Mouse (Mus musculus): Measurements from ENCODE around the gene Cd28. TPM values are rescaled to one million over a fixed set of nuclear protein-coding genes. Genes with fewer than 3 reads are reported as not detected.

Cd28 gene
- polyA plus RNA-seq, 1 experiment from 2014 or later: 0.33 TPM

- WGBS: 88% methylated on average over 2 of the region's 2 CpGs
- Histone ChIP-seq H3K27ac (ENCODE audit: low read length) (no peak overlapping the region), H3K36me3 (ENCODE audit: control insufficient read depth, insufficient read depth, low read length) (no peaks in the 10 kb centered on the region), H3K4me2 (ENCODE audit: low read depth, low read length) (no peak overlapping the region), H3K27me3 (replicated peaks; ENCODE audit: control insufficient read depth, insufficient read depth, low read length) (no peaks in the 10 kb centered on the region), H3K9ac (ENCODE audit: low read depth, low read length) (no peak overlapping the region), H3K4me3 (ENCODE audit: low read length) (no peak overlapping the region), H3K9me3 (ENCODE audit: control insufficient read depth, low read length) (no peaks in the 10 kb centered on the region), H3K4me1 (ENCODE audit: control insufficient read depth, insufficient read depth, low read length) (no peaks in the 10 kb centered on the region)
- no peak for ATAC-seq
Observed at GRCm38 (mm10) chr1:60757631-60758030, 41.0 kb downstream of the Cd28 start.

GRCm38 (mm10) chr1:60758226-60758625 is 41.6 kb downstream of the Cd28 start:
- WGBS: 75% methylated on average over 1 of the region's 1 CpGs

GRCm38 (mm10) chr1:60759563-60760335 is 43.1 kb downstream of the Cd28 start:
- no peaks in the 10 kb centered on the region for H3K4me1 ChIP-seq (ENCODE audit: control insufficient read depth, insufficient read depth, low read length)
- no peak overlapping the region for H3K27ac ChIP-seq (ENCODE audit: low read length)
- H3K36me3 ChIP-seq (ENCODE audit: control insufficient read depth, insufficient read depth, low read length): no peaks in the 10 kb centered on the region
- H3K9me3 ChIP-seq (ENCODE audit: control insufficient read depth, low read length): no peaks in the 10 kb centered on the region
- no peak overlapping the region for H3K9ac ChIP-seq (ENCODE audit: low read depth, low read length)
- whole genome bisulfite sequencing: 67% methylated on average over 7 of the region's 7 CpGs
- ATAC-seq: no peak
- H3K4me3 ChIP-seq (ENCODE audit: low read length): no peak overlapping the region
- H3K27me3 ChIP-seq (replicated peaks; ENCODE audit: control insufficient read depth, insufficient read depth, low read length): no peaks in the 10 kb centered on the region
- H3K4me2 ChIP-seq (ENCODE audit: low read depth, low read length): no peak overlapping the region

More at GRCm38 (mm10) chr1:60758226-60758625, 41.6 kb downstream of the Cd28 start:
- H3K9me3 ChIP-seq (ENCODE audit: control insufficient read depth, low read length): no peaks in the 10 kb centered on the region
- H3K4me2 ChIP-seq (ENCODE audit: low read depth, low read length): no peak overlapping the region
- H3K4me3 ChIP-seq (ENCODE audit: low read length): no peak overlapping the region
- no peak overlapping the region for H3K9ac ChIP-seq (ENCODE audit: low read depth, low read length)
- H3K27ac ChIP-seq (ENCODE audit: low read length): no peak overlapping the region
- H3K27me3 ChIP-seq (replicated peaks; ENCODE audit: control insufficient read depth, insufficient read depth, low read length): no peaks in the 10 kb centered on the region
- no peaks in the 10 kb centered on the region for H3K4me1 ChIP-seq (ENCODE audit: control insufficient read depth, insufficient read depth, low read length)
- ATAC-seq: no peak
- no peaks in the 10 kb centered on the region for H3K36me3 ChIP-seq (ENCODE audit: control insufficient read depth, insufficient read depth, low read length)

GRCm38 (mm10) chr1:60760475-60760874 is 43.9 kb downstream of the Cd28 start:
- Histone ChIP-seq H3K27ac (ENCODE audit: low read length) (no peak overlapping the region), H3K4me1 (ENCODE audit: control insufficient read depth, insufficient read depth, low read length) (no peaks in the 10 kb centered on the region), H3K36me3 (ENCODE audit: control insufficient read depth, insufficient read depth, low read length) (no peaks in the 10 kb centered on the region), H3K9me3 (ENCODE audit: control insufficient read depth, low read length) (no peaks in the 10 kb centered on the region), H3K4me2 (ENCODE audit: low read depth, low read length) (no peak overlapping the region), H3K4me3 (ENCODE audit: low read length) (no peak overlapping the region), H3K9ac (ENCODE audit: low read depth, low read length) (no peak overlapping the region), H3K27me3 (replicated peaks; ENCODE audit: control insufficient read depth, insufficient read depth, low read length) (no peaks in the 10 kb centered on the region)
- WGBS: 77% methylated on average over 3 of the region's 3 CpGs
- ATAC-seq: no peak

- Histone ChIP-seq H3K27me3 (replicated peaks; ENCODE audit: control insufficient read depth, insufficient read depth, low read length) (no peaks in the 10 kb centered on the region), H3K9ac (ENCODE audit: low read depth, low read length) (no peak overlapping the region), H3K9me3 (ENCODE audit: control insufficient read depth, low read length) (no peaks in the 10 kb centered on the region), H3K36me3 (ENCODE audit: control insufficient read depth, insufficient read depth, low read length) (no peaks in the 10 kb centered on the region), H3K4me1 (ENCODE audit: control insufficient read depth, insufficient read depth, low read length) (no peaks in the 10 kb centered on the region), H3K4me2 (ENCODE audit: low read depth, low read length) (no peak overlapping the region), H3K4me3 (ENCODE audit: low read length) (no peak overlapping the region), H3K27ac (ENCODE audit: low read length) (no peak overlapping the region)
- ATAC-seq: no peak
- 93% methylated on average over 3 of the region's 3 CpGs for WGBS
Observed at GRCm38 (mm10) chr1:60761528-60762171, 45.0 kb downstream of the Cd28 start.

GRCm38 (mm10) chr1:60762451-60762850 is 45.9 kb downstream of the Cd28 start:
- ATAC-seq: no peak
- H3K9ac ChIP-seq (ENCODE audit: low read depth, low read length): no peak overlapping the region
- no peaks in the 10 kb centered on the region for H3K36me3 ChIP-seq (ENCODE audit: control insufficient read depth, insufficient read depth, low read length)
- no peaks in the 10 kb centered on the region for H3K9me3 ChIP-seq (ENCODE audit: control insufficient read depth, low read length)
- H3K27ac ChIP-seq (ENCODE audit: low read length): no peak overlapping the region
- no peaks in the 10 kb centered on the region for H3K27me3 ChIP-seq (replicated peaks; ENCODE audit: control insufficient read depth, insufficient read depth, low read length)
- H3K4me1 ChIP-seq (ENCODE audit: control insufficient read depth, insufficient read depth, low read length): 0 out of 2 replicates have a peak, but pooled peaks cover under 1% of the 10 kb centered on the region
- H3K4me2 ChIP-seq (ENCODE audit: low read depth, low read length): no peak overlapping the region
- no peak overlapping the region for H3K4me3 ChIP-seq (ENCODE audit: low read length)
- WGBS: 92% methylated on average over 1 of the region's 1 CpGs

- H3K4me1 ChIP-seq (ENCODE audit: control insufficient read depth, insufficient read depth, low read length): 0 out of 2 replicates have a peak, but pooled peaks cover 2% of the 10 kb centered on the region
- no peak overlapping the region for H3K4me2 ChIP-seq (ENCODE audit: low read depth, low read length)
- H3K27me3 ChIP-seq (replicated peaks; ENCODE audit: control insufficient read depth, insufficient read depth, low read length): no peaks in the 10 kb centered on the region
- H3K4me3 ChIP-seq (ENCODE audit: low read length): no peak overlapping the region
- no peak for ATAC-seq
- H3K9ac ChIP-seq (ENCODE audit: low read depth, low read length): no peak overlapping the region
- H3K9me3 ChIP-seq (ENCODE audit: control insufficient read depth, low read length): no peaks in the 10 kb centered on the region
- no peak overlapping the region for H3K27ac ChIP-seq (ENCODE audit: low read length)
- WGBS: 89% methylated on average over 20 of the region's 20 CpGs
- H3K36me3 ChIP-seq (ENCODE audit: control insufficient read depth, insufficient read depth, low read length): no peaks in the 10 kb centered on the region
Observed at GRCm38 (mm10) chr1:60762916-60763315, 46.3 kb downstream of the Cd28 start.

GRCm38 (mm10) chr1:60771771-60772170 is 55.2 kb downstream of the Cd28 start:
- WGBS: 95% methylated on average over 7 of the region's 7 CpGs
- Histone ChIP-seq H3K27ac (ENCODE audit: low read length) (no peak overlapping the region), H3K27me3 (replicated peaks; ENCODE audit: control insufficient read depth, insufficient read depth, low read length) (no peaks in the 10 kb centered on the region), H3K9ac (ENCODE audit: low read depth, low read length) (no peak overlapping the region), H3K9me3 (ENCODE audit: control insufficient read depth, low read length) (no peaks in the 10 kb centered on the region), H3K4me3 (ENCODE audit: low read length) (no peak overlapping the region), H3K36me3 (ENCODE audit: control insufficient read depth, insufficient read depth, low read length) (no peaks in the 10 kb centered on the region), H3K4me2 (ENCODE audit: low read depth, low read length) (no peak overlapping the region), H3K4me1 (ENCODE audit: control insufficient read depth, insufficient read depth, low read length) (0 out of 2 replicates have a peak, but pooled peaks cover 2% of the 10 kb centered on the region)
- no peak for ATAC-seq

- no peak overlapping the region for H3K4me2 ChIP-seq (ENCODE audit: low read depth, low read length)
- no peaks in the 10 kb centered on the region for H3K4me1 ChIP-seq (ENCODE audit: control insufficient read depth, insufficient read depth, low read length)
- no peak overlapping the region for H3K9ac ChIP-seq (ENCODE audit: low read depth, low read length)
- no peaks in the 10 kb centered on the region for H3K27me3 ChIP-seq (replicated peaks; ENCODE audit: control insufficient read depth, insufficient read depth, low read length)
- ATAC-seq: no peak
- 60% methylated on average over 3 of the region's 3 CpGs for WGBS
- no peaks in the 10 kb centered on the region for H3K9me3 ChIP-seq (ENCODE audit: control insufficient read depth, low read length)
- no peak overlapping the region for H3K4me3 ChIP-seq (ENCODE audit: low read length)
- no peak overlapping the region for H3K27ac ChIP-seq (ENCODE audit: low read length)
- no peaks in the 10 kb centered on the region for H3K36me3 ChIP-seq (ENCODE audit: control insufficient read depth, insufficient read depth, low read length)
Observed at GRCm38 (mm10) chr1:60773231-60773630, 56.6 kb downstream of the Cd28 start.

All from intestine, embryonic 16.5 days (tissue).